Mouse (Mus musculus) heart, embryonic 13.5 days (tissue): ENCODE results near the gene Tfdp2. TPM values are rescaled to one million over a fixed set of nuclear protein-coding genes. Genes with fewer than 3 reads are reported as not detected.

Experiments used
- polyA plus RNA-seq: library from polyadenylated mRNA; unstranded; fragments of >200 nt; fragmentation: Nextera tagmentation; extraction: Ambion mirVana; gene quantifications from 2 replicates; pipeline ENCODE4 v1.2.1, GENCODE M21; 2015

Gene Tfdp2
- polyA plus RNA-seq, 1 experiment from 2014 or later, result 25.2 TPM

Other genes with a start within 250 kb of the Tfdp2 start
- gene Xrn1, start 241.5 kb upstream of the Tfdp2 start, polyA plus RNA-seq, result 10.3 and 11.9 TPM in 2 replicates
- 2.8 and 3.8 TPM in 2 replicates for gene Gk5, start 76.9 kb upstream of the Tfdp2 start, polyA plus RNA-seq
- gene Atp1b3, start 168.2 kb downstream of the Tfdp2 start, polyA plus RNA-seq, result 130 and 141 TPM in 2 replicates